10 mouse cellular contexts compared by ENCODE assay signal in the genomic region with DNA sequence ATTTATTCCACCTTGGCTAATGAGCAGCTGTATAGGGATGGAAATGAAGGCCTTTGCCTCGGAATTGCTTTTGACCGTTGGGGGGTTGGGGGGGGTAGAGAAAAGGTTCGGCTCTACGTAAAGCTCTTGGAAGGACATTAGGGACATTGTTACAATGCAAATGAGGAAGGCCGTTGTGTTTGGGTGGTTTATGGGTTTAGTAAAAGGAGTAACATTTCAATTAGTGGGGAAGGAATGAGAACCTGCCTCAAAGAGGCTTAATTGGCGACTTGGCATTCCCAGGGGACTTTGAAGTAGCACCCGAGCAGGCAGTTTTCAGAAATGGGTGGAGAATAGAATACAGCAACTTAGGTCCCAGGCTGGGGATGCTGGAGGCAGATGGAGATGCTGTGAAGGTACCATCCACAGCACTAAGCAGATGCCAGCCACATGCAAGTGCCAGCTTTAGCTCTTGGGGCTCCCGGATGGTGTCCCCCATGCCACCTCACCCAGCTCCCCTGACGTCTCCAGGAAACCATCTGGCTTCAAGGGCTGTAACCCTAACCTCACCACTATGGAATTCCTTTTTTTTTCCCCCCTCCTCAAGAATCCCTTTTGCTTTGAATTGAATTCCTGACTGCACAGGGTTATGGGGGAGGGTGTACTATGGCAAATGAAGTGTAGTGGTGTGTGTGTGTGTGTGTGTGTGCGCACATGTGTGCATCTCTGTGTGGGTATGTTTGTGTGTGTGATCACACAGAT.
DNase-seq lines count a peak whose midpoint lies in the region; ATAC-seq and TF ChIP-seq lines count a peak whose summit lies in the region.
"Had no signal": no experiment of that assay in that cellular context is flagged by ENCODE, and none has a peak within 500 bp of the region (broad histone marks: within the 10 kb centered on the region; RNA-seq: fewer than 3 reads in every experiment).

No protein-coding gene starts in this region.

- 39% methylated on average over 10 of the region's 10 CpGs for WGBS in heart, embryonic 10.5 days
- 13% methylated on average over 10 of the region's 10 CpGs for WGBS in embryonic facial prominence, embryonic 10.5 days
- WGBS in hindbrain, embryonic 13.5 days, result 11% methylated on average over 10 of the region's 10 CpGs
- 21% methylated on average over 10 of the region's 10 CpGs for WGBS in midbrain, postnatal 0 days

- peaks cover 62% of the 10 kb centered on the region for H3K4me1 ChIP-seq in heart, embryonic 10.5 days
- H3K4me1 ChIP-seq in embryonic facial prominence, embryonic 10.5 days, result peaks cover 46% of the 10 kb centered on the region
- peaks cover 23% of the 10 kb centered on the region for H3K4me1 ChIP-seq in hindbrain, embryonic 13.5 days (replicated peaks)
- H3K4me1 ChIP-seq in midbrain, postnatal 0 days (ENCODE audit: insufficient read depth, low read length), result no peaks in the 10 kb centered on the region

- TF ChIP-seq CTCF in midbrain, postnatal 0 days (IDR thresholded peaks at IDR 0.05), result no peak

- H3K27ac ChIP-seq in heart, embryonic 10.5 days, result peak overlapping the region; percentile 59; the same call in 1 of the 2 replicates
- peak overlapping the region; percentile 71 for H3K27ac ChIP-seq in embryonic facial prominence, embryonic 10.5 days (replicated peaks)
- no peak overlapping the region for H3K27ac ChIP-seq in hindbrain, embryonic 13.5 days
- no peak overlapping the region for H3K27ac ChIP-seq in midbrain, postnatal 0 days (ENCODE audit: low read depth, low read length)
- H3K27ac ChIP-seq: left cerebral cortex, adult 2 months; macrophage had no signal

- H3K27me3 ChIP-seq in heart, embryonic 10.5 days (ENCODE audit: insufficient read depth, poor library complexity, severe bottlenecking), result peaks cover 7% of the 10 kb centered on the region; the same call in 1 of the 2 replicates
- peaks cover 66% of the 10 kb centered on the region for H3K27me3 ChIP-seq in embryonic facial prominence, embryonic 10.5 days (replicated peaks; ENCODE audit: low read depth, poor library complexity, severe bottlenecking)
- H3K27me3 ChIP-seq in hindbrain, embryonic 13.5 days, result peaks cover 64% of the 10 kb centered on the region
- no peaks in the 10 kb centered on the region; the same call in 1 of the 2 replicates for H3K27me3 ChIP-seq in midbrain, postnatal 0 days (ENCODE audit: insufficient read depth, low read length)

- H3K4me2 ChIP-seq in hindbrain, embryonic 13.5 days, result no peak overlapping the region
- no peak overlapping the region for H3K4me2 ChIP-seq in midbrain, postnatal 0 days (ENCODE audit: low read depth, low read length, poor library complexity, severe bottlenecking)

- peak; percentile 60; the same call in 1 of the 2 replicates for ATAC-seq in hindbrain, embryonic 13.5 days (ENCODE audit: low FRiP score)
- ATAC-seq in midbrain, postnatal 0 days (ENCODE audit: low FRiP score), result no peak

- no peak overlapping the region for H3K9ac ChIP-seq in hindbrain, embryonic 13.5 days
- no peak overlapping the region for H3K9ac ChIP-seq in midbrain, postnatal 0 days (replicated peaks; ENCODE audit: low read length, poor library complexity, severe bottlenecking)

- no peaks in the 10 kb centered on the region for H3K9me3 ChIP-seq in heart, embryonic 10.5 days
- H3K9me3 ChIP-seq in embryonic facial prominence, embryonic 10.5 days, result no peaks in the 10 kb centered on the region
- H3K9me3 ChIP-seq in hindbrain, embryonic 13.5 days, result no peaks in the 10 kb centered on the region
- H3K9me3 ChIP-seq in midbrain, postnatal 0 days (ENCODE audit: low read length), result no peaks in the 10 kb centered on the region

- no peaks in the 10 kb centered on the region for H3K36me3 ChIP-seq in heart, embryonic 10.5 days
- H3K36me3 ChIP-seq in embryonic facial prominence, embryonic 10.5 days (replicated peaks), result no peaks in the 10 kb centered on the region
- H3K36me3 ChIP-seq in hindbrain, embryonic 13.5 days, result no peaks in the 10 kb centered on the region
- no peaks in the 10 kb centered on the region for H3K36me3 ChIP-seq in midbrain, postnatal 0 days (ENCODE audit: insufficient read depth, low read length)

- H3K4me3 ChIP-seq in heart, embryonic 10.5 days, result no peak overlapping the region
- H3K4me3 ChIP-seq in embryonic facial prominence, embryonic 10.5 days, result no peak overlapping the region
- no peak overlapping the region for H3K4me3 ChIP-seq in hindbrain, embryonic 13.5 days
- no peak overlapping the region for H3K4me3 ChIP-seq in midbrain, postnatal 0 days (ENCODE audit: low read depth, low read length)
- H3K4me3 ChIP-seq: left cerebral cortex, adult 2 months had no signal

- no peak for DNase-seq in heart, embryonic 10.5 days (ENCODE audit: low spot score)
- DNase-seq in heart, adult 8-10 months (ENCODE audit: low spot score), result no peak
- DNase-seq in embryonic facial prominence, embryonic 10.5 days (ENCODE audit: low spot score), result peak; percentile 45
- peak; percentile 17 for DNase-seq in midbrain, postnatal 0 days (ENCODE audit: low spot score)
- no peak for DNase-seq in spleen, postnatal 14 days (ENCODE audit: low spot score in 2 of 2)
- DNase-seq in ovary, adult 18-20 months (ENCODE audit: low spot score), result no peak
- no peak for DNase-seq in yolk sac, embryonic 10.5 days (ENCODE audit: low spot score)

Comparison
In these comparisons a context has a peak if more than half of its experiments do, and no peak if none do; other contexts are left out.
1. DNase-seq: peak in embryonic facial prominence, embryonic 10.5 days (single experiment) and midbrain, postnatal 0 days (single experiment); none in heart, embryonic 10.5 days (single experiment), heart, adult 8-10 months (single experiment), spleen, postnatal 14 days (0 of 2), ovary, adult 18-20 months (single experiment) and yolk sac, embryonic 10.5 days (single experiment).
2. H3K27ac ChIP-seq: peak in heart, embryonic 10.5 days (single experiment) and embryonic facial prominence, embryonic 10.5 days (single experiment); none in hindbrain, embryonic 13.5 days (single experiment) and midbrain, postnatal 0 days (single experiment).